Mouse (Mus musculus) liver, adult 2 months (tissue): ENCODE results near the gene Tns4. TPM values are rescaled to one million over a fixed set of nuclear protein-coding genes. Genes with fewer than 3 reads are reported as not detected.

ENCODE experiments used
- DNase-seq: peaks from one replicate; pipeline ENCODE4 v3.0.0-alpha.2; 2011; ENCODE audit warnings: low read depth, low spot score; ENCODE audit errors: extremely low read depth
- H3K27ac ChIP-seq: fragments of 200-500 bp; replicated peaks from 2 replicates; pipeline ENCODE4 v1.5.1; 2012; ENCODE audit warnings: low read depth, mild to moderate bottlenecking, control low read depth, inconsistent platforms, low read length; ENCODE audit not compliant: insufficient read depth
- H3K27me3 ChIP-seq: fragments of 200-500 bp; 2 replicates; pipeline ENCODE4 v1.6.1; 2012; ENCODE audit warnings: mild to moderate bottlenecking, moderate library complexity, low read length, inconsistent platforms; ENCODE audit not compliant: control insufficient read depth, insufficient read depth
- H3K36me3 ChIP-seq: fragments of 200-500 bp; 2 replicates; pipeline ENCODE4 v1.6.1; 2012; ENCODE audit warnings: low read length, inconsistent platforms; ENCODE audit not compliant: control insufficient read depth, insufficient read depth
- H3K4me1 ChIP-seq: fragments of 200-500 bp; 2 replicates; pipeline ENCODE4 v1.6.1; 2011; ENCODE audit warnings: low read length; ENCODE audit not compliant: control insufficient read depth, insufficient read depth
- H3K4me3 ChIP-seq: fragments of 200-500 bp; 2 replicates; pipeline ENCODE4 v1.5.1; 2011; ENCODE audit warnings: low read depth, mild to moderate bottlenecking, control low read depth, low read length, moderate library complexity; ENCODE audit not compliant: insufficient read depth
- H3K79me2 ChIP-seq: fragments of 200-500 bp; 2 replicates; pipeline ENCODE4 v1.6.1; 2012; ENCODE audit warnings: inconsistent platforms, mild to moderate bottlenecking, low read length, moderate library complexity; ENCODE audit not compliant: control insufficient read depth, insufficient read depth
- H3K9ac ChIP-seq: fragments of 200-500 bp; 2 replicates; pipeline ENCODE4 v1.6.1; 2012; ENCODE audit warnings: low read depth, mild to moderate bottlenecking, control low read depth, inconsistent platforms, low read length
- CTCF ChIP-seq: fragments of 200-500 bp; IDR thresholded peaks from 2 replicates; pipeline ENCODE4 v1.5.1; 2011; ENCODE audit warnings: low read depth, low read length, control low read depth
- POLR2A ChIP-seq: fragments of 200-500 bp; IDR thresholded peaks from 2 replicates; pipeline ENCODE4 v1.6.1; 2011; ENCODE audit warnings: low read length, control low read depth; ENCODE audit not compliant: insufficient read depth; ENCODE audit errors: extremely low read depth
- WGBS: fragments of 180-500 bp; shearing (Covaris S2); methylation state at CpG from one replicate; pipeline ENCODE4 v1.1.7; 2018; 5-methylcytosine and 5-hydroxymethylcytosine counted together
- polyA plus RNA-seq: library from polyadenylated mRNA; depleted of rRNA; stranded (reverse); fragments of >200 nt; gene quantifications from 2 replicates; pipeline ENCODE4 v1.2.3, GENCODE M21; 2012
- total RNA-seq: library from RNA; depleted of rRNA; stranded (reverse); fragments of >200 nt; gene quantifications from 2 replicates; pipeline ENCODE4 v1.2.3, GENCODE M21; 2014

Tns4 gene
- total and polyA plus RNA-seq, 2 experiments: 0.46 to 1.2 TPM

- Histone ChIP-seq H3K4me1 (peaks cover 21% of the 10 kb centered on the region), H3K36me3 (no peaks in the 10 kb centered on the region), H3K9ac (peak overlapping the region; percentile 48), H3K79me2 (no peaks in the 10 kb centered on the region), H3K27me3 (no peaks in the 10 kb centered on the region), H3K4me3 (no peak overlapping the region; the same call in 1 of the 2 replicates), H3K27ac (peak overlapping the region; percentile 62)
- TF ChIP-seq POLR2A: no peak
- no peak for TF ChIP-seq CTCF
- peak; percentile 91 for DNase-seq
- 29% methylated on average over 7 of the region's 7 CpGs for WGBS
Measured at GRCm38 (mm10) chr11:99062661-99063060, 26.4 kb downstream of the Tns4 start.

- TF ChIP-seq CTCF (no peak), POLR2A (no peak)
- DNase-seq: no peak
- Histone ChIP-seq H3K4me1 (peaks cover 11% of the 10 kb centered on the region), H3K9ac (no peak overlapping the region), H3K4me3 (no peak overlapping the region), H3K36me3 (no peaks in the 10 kb centered on the region), H3K27ac (no peak overlapping the region), H3K27me3 (no peaks in the 10 kb centered on the region), H3K79me2 (no peaks in the 10 kb centered on the region)
- 91% methylated on average over 3 of the region's 3 CpGs for WGBS
Measured at GRCm38 (mm10) chr11:99060435-99060834, 28.7 kb downstream of the Tns4 start.

- 47% methylated on average over 8 of the region's 8 CpGs for WGBS
- H3K9ac ChIP-seq: no peak overlapping the region
- no peak overlapping the region for H3K27ac ChIP-seq
- H3K36me3 ChIP-seq: peaks cover 13% of the 10 kb centered on the region
- no peaks in the 10 kb centered on the region for H3K27me3 ChIP-seq
- H3K79me2 ChIP-seq: no peaks in the 10 kb centered on the region
- no peak for TF ChIP-seq CTCF
- TF ChIP-seq POLR2A: no peak
- no peak for DNase-seq
- H3K4me1 ChIP-seq: peaks cover 4% of the 10 kb centered on the region
- no peak overlapping the region for H3K4me3 ChIP-seq
Measured at GRCm38 (mm10) chr11:99055571-99056452, 33.3 kb downstream of the Tns4 start.

- DNase-seq: peak; percentile 64
- Histone ChIP-seq H3K9ac (no peak overlapping the region), H3K79me2 (no peaks in the 10 kb centered on the region), H3K4me1 (peaks cover 4% of the 10 kb centered on the region), H3K4me3 (no peak overlapping the region), H3K36me3 (peaks cover 18% of the 10 kb centered on the region), H3K27me3 (no peaks in the 10 kb centered on the region), H3K27ac (no peak overlapping the region; the same call in 1 of the 2 replicates)
- 29% methylated on average over 4 of the region's 4 CpGs for WGBS
- TF ChIP-seq POLR2A (no peak), CTCF (no peak)
Measured at GRCm38 (mm10) chr11:99055143-99055542, 34.0 kb downstream of the Tns4 start.

- H3K9ac ChIP-seq: peak overlapping the region; percentile 64
- no peaks in the 10 kb centered on the region for H3K27me3 ChIP-seq
- WGBS: 65% methylated on average over 2 of the region's 2 CpGs
- peaks cover 52% of the 10 kb centered on the region for H3K36me3 ChIP-seq
- peak overlapping the region; percentile 74 for H3K27ac ChIP-seq
- H3K79me2 ChIP-seq: no peaks in the 10 kb centered on the region
- H3K4me3 ChIP-seq: peak overlapping the region; percentile 26; the same call in 1 of the 2 replicates
- TF ChIP-seq CTCF (no peak), POLR2A (no peak)
- peaks cover 39% of the 10 kb centered on the region for H3K4me1 ChIP-seq
- DNase-seq: no peak
Measured at GRCm38 (mm10) chr11:99047643-99048042, 41.5 kb downstream of the Tns4 start.

GRCm38 (mm10) chr11:99047120-99047519, 42.0 kb downstream of the Tns4 start:
- Histone ChIP-seq H3K36me3 (peaks cover 51% of the 10 kb centered on the region), H3K9ac (peak overlapping the region; percentile 64), H3K27ac (peak overlapping the region; percentile 99), H3K4me1 (peaks cover 39% of the 10 kb centered on the region), H3K4me3 (peak overlapping the region; percentile 26; the same call in 1 of the 2 replicates), H3K27me3 (no peaks in the 10 kb centered on the region), H3K79me2 (peaks cover under 1% of the 10 kb centered on the region; the same call in 1 of the 2 replicates)
- TF ChIP-seq CTCF (no peak), POLR2A (no peak)
- DNase-seq: peak; percentile 93
- 8% methylated on average over 5 of the region's 5 CpGs for WGBS
